Comparison of ENCODE assay signal across 27 mouse cellular contexts in the genomic region with DNA sequence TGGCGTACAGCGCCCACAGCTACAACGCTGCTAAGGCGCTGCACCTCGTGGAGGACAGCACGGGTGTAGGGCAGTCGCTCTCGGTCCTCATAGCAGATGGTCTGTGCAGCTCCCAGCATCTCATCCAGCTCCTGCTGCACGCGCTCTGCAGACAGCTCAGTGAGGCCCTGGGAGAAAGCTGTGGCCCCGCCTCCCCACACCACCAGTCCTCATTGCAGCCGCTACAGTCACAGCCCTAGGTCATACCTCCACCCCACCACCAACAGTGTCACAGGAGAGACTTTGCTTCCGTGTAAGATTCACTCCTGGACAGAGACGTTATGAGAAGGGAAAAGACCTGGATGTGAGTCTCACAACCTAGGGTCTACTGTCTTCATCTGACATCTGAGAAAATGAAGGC. TPM values are rescaled to one million over a fixed set of nuclear protein-coding genes. Genes with fewer than 3 reads are reported as not detected.
"Had no signal": no experiment of that assay in that cellular context is flagged by ENCODE, and none has a peak within 500 bp of the region (broad histone marks: within the 10 kb centered on the region; RNA-seq: fewer than 3 reads in every experiment).

No protein-coding gene starts in this region.

- H3K27ac ChIP-seq: layer of hippocampus, adult 2 months; left cerebral cortex, adult 2 months; liver, embryonic 13.5 days had no signal

- H3K9ac ChIP-seq: liver, embryonic 13.5 days had no signal

- DNase-seq: kidney, adult 9 months; kidney, postnatal 25 days; layer of hippocampus, postnatal 36 days; liver, embryonic 13.5 days; lung, adult 2 months; lung, postnatal 14 days; lung, postnatal 4 days; midbrain, embryonic 14.5 days; thymus, adult 18-20 months; thymus, postnatal 36 days had no signal

- H3K36me3 ChIP-seq: liver, embryonic 13.5 days had no signal

- H3K9me3 ChIP-seq: liver, embryonic 13.5 days had no signal

- H3K4me1 ChIP-seq: liver, embryonic 13.5 days had no signal

- H3K4me2 ChIP-seq: liver, embryonic 13.5 days; midbrain, embryonic 11.5 days had no signal

- H3K4me3 ChIP-seq: layer of hippocampus, adult 2 months; left cerebral cortex, adult 2 months; liver, embryonic 13.5 days had no signal

RNA-seq across cellular contexts. Expression of a gene that starts 12.9 kb away (rescaled TPM):
- total RNA-seq: layer of hippocampus, adult 2 months; layer of hippocampus, postnatal 10 days; layer of hippocampus, postnatal 36 days; left cerebral cortex, adult 2 months; left cerebral cortex, postnatal 10 days; left cerebral cortex, postnatal 36 days; liver, adult 2 months; megakaryocyte-erythroid progenitor cell, adult 5-6 weeks; midbrain, postnatal 0 days had no signal
- polyA plus RNA-seq: kidney, embryonic 16.5 days; limb, embryonic 11.5 days; liver, embryonic 13.5 days; liver, embryonic 16.5 days; lung, embryonic 16.5 days; midbrain, embryonic 11.5 days; midbrain, embryonic 14.5 days; midbrain, postnatal 0 days; neural tube, embryonic 11.5 days; neural tube, embryonic 14.5 days; small intestine, adult 2 months; testis, adult 2 months had no signal
